Mouse (Mus musculus) frontal cortex, adult (tissue): ENCODE measurements at regions not wholly inside any gene's neighbourhood (a gene's known extent, or its start where the extent isn't known, plus 50 kb on each side); places are given as distances from the start of the nearest gene placed in this dataset.

Experiments
- ATAC-seq: cut with Nextera tagmentation; 2 replicates; pipeline ENCODE4 v1.9.2; 2017; ENCODE audit warnings: mild to moderate bottlenecking, moderate library complexity, mixed read lengths; ENCODE audit not compliant: low TSS enrichment

- ATAC-seq = no peak
These were observed 76.8 kb upstream of the Akap6 start for GRCm38 (mm10) chr12:52622398-52622797.

GRCm38 (mm10) chr12:52623416-52624108, 75.6 kb upstream of the Akap6 start:
- no peak for ATAC-seq

GRCm38 (mm10) chr12:52624871-52625270, 74.3 kb upstream of the Akap6 start:
- no peak for ATAC-seq

GRCm38 (mm10) chr12:52628771-52629170, 70.4 kb upstream of the Akap6 start:
- peak; percentile 89 for ATAC-seq

- ATAC-seq = no peak
These were observed 63.9 kb upstream of the Akap6 start for GRCm38 (mm10) chr12:52635121-52635878.

GRCm38 (mm10) chr12:52636186-52636881, 62.8 kb upstream of the Akap6 start:
- no peak for ATAC-seq

GRCm38 (mm10) chr12:52636920-52637319, 62.3 kb upstream of the Akap6 start:
- no peak for ATAC-seq

- ATAC-seq = peak; percentile 71
These were observed 61.5 kb upstream of the Akap6 start for GRCm38 (mm10) chr12:52637506-52638249.

- no peak for ATAC-seq
These were observed 60.7 kb upstream of the Akap6 start for GRCm38 (mm10) chr12:52638461-52638860.

GRCm38 (mm10) chr12:52644059-52644458, 55.1 kb upstream of the Akap6 start:
- ATAC-seq = no peak
